Mouse (Mus musculus): ENCODE results near the gene Gsc2. TPM values are rescaled to one million over a fixed set of nuclear protein-coding genes. Genes with fewer than 3 reads are reported as not detected.

Gene Gsc2
- total RNA-seq, 2 experiments from 2014 or later: not detected

- no peak for DNase-seq (ENCODE audit: low spot score in 2 of 2)
These were observed 49.6 kb downstream of the Gsc2 start for GRCm38 (mm10) chr16:17865293-17865692.

Other genes with a start within 250 kb of the Gsc2 start
- gene Med15, start 182.2 kb downstream of the Gsc2 start, total RNA-seq (2021): 10 to 100 TPM; 68.5 to 76.3 TPM
- 100 to 1,000 TPM in 1 of 2 experiments, 10 to 100 TPM in 1; 86.9 to 100 TPM for gene Klhl22, start 155.4 kb downstream of the Gsc2 start, total RNA-seq (2021)
- 1 to 10 TPM; 1.5 to 2.5 TPM for gene Scarf2, start 117.8 kb downstream of the Gsc2 start, total RNA-seq (2021)
- 1 to 10 TPM; 2.0 to 3.3 TPM for gene B830017H08Rik, start 81.9 kb downstream of the Gsc2 start, total RNA-seq (2021)
- gene Car15, start 76.7 kb downstream of the Gsc2 start, total RNA-seq (2021): 10 to 100 TPM; 14.6 to 17.0 TPM
- gene Gm20518, start 23.4 kb downstream of the Gsc2 start, total RNA-seq (2021): 1 to 10 TPM; 1.9 to 2.3 TPM
- not detected for gene Tssk1, start 20.8 kb downstream of the Gsc2 start, total RNA-seq (2021)
- 100 to 1,000 TPM; 102 to 106 TPM for gene Dgcr2, start 16.5 kb downstream of the Gsc2 start, total RNA-seq (2021)
- not detected for gene Tssk2, start 16.4 kb downstream of the Gsc2 start, total RNA-seq (2021)
- 10 to 100 TPM; 27.6 to 28.6 TPM for gene Ess2, start 3.7 kb downstream of the Gsc2 start, total RNA-seq (2021)
- gene Slc25a1, start 13.2 kb upstream of the Gsc2 start, total RNA-seq (2021): 10 to 100 TPM; 42.0 to 45.9 TPM
- under 1 TPM in 1 of 2 experiments, not detected in 1; 0.71 TPM for gene Vpreb2, start 65.4 kb upstream of the Gsc2 start, total RNA-seq (2021)
- 10 to 100 TPM; 71.2 to 76.7 TPM for gene Dgcr6, start 137.8 kb upstream of the Gsc2 start, total RNA-seq (2021)
- gene Prodh, start 175.1 kb upstream of the Gsc2 start, total RNA-seq (2021): 10 to 100 TPM; 41.1 to 45.8 TPM
- 100 to 1,000 TPM; 108 to 117 TPM for gene Rtn4r, start 212.6 kb upstream of the Gsc2 start, total RNA-seq (2021)